Mouse (Mus musculus) embryonic facial prominence, embryonic 14.5 days (tissue): ENCODE measurements around the gene Adgrf3. TPM values are rescaled to one million over a fixed set of nuclear protein-coding genes. Genes with fewer than 3 reads are reported as not detected.
"Not testable (repeated sequence)": the region's sequence is repeated elsewhere in the genome, so short reads cannot be mapped to it uniquely, and the experiment has no call there.

Experiments used
- ATAC-seq: fragments of 200-750 bp; cut with Nextera tagmentation; 2 replicates; pipeline ENCODE4 v1.8.0; 2017; ENCODE audit warnings: low read depth, moderate number of reproducible peaks, moderate TSS enrichment
- DNase-seq: peaks from one replicate; pipeline ENCODE4 v3.0.0-alpha.2; 2015; ENCODE audit warnings: low spot score
- H3K27ac ChIP-seq: fragments of 300-500 bp; sonication (generic); replicated peaks from 2 replicates; pipeline ENCODE4 v1.5.1; 2014; ENCODE audit warnings: low read depth, mild to moderate bottlenecking, low read length, moderate library complexity
- H3K27me3 ChIP-seq: fragments of 300-500 bp; sonication (generic); replicated peaks from 2 replicates; pipeline ENCODE4 v1.6.1; 2014; ENCODE audit warnings: low read length; ENCODE audit not compliant: control insufficient read depth, insufficient read depth
- H3K36me3 ChIP-seq: fragments of 300-500 bp; sonication (generic); 2 replicates; pipeline ENCODE4 v1.6.1; 2014; ENCODE audit warnings: low read length, mixed read lengths; ENCODE audit not compliant: control insufficient read depth, insufficient read depth
- H3K4me1 ChIP-seq: fragments of 300-500 bp; sonication (generic); 2 replicates; pipeline ENCODE4 v1.6.1; 2014; ENCODE audit warnings: antibody characterized with exemption, low read length; ENCODE audit not compliant: control insufficient read depth, insufficient read depth
- H3K4me2 ChIP-seq: fragments of 300-500 bp; sonication (generic); 2 replicates; pipeline ENCODE4 v1.6.1; 2014; ENCODE audit warnings: low read depth, mild to moderate bottlenecking, low read length, moderate library complexity, mixed read lengths
- H3K4me3 ChIP-seq: fragments of 300-500 bp; sonication (generic); 2 replicates; pipeline ENCODE4 v1.5.1; 2014; ENCODE audit warnings: low read depth, mild to moderate bottlenecking, low read length
- H3K9ac ChIP-seq: fragments of 300-500 bp; sonication (generic); 2 replicates; pipeline ENCODE4 v1.6.1; 2014; ENCODE audit warnings: low read depth, mild to moderate bottlenecking, low read length, moderate library complexity, mixed read lengths
- H3K9me3 ChIP-seq: fragments of 300-500 bp; sonication (generic); 2 replicates; pipeline ENCODE4 v1.6.1; 2016; ENCODE audit warnings: low read length; ENCODE audit not compliant: control insufficient read depth
- WGBS: fragments of 180-500 bp; shearing (Covaris S2); extraction: QIAGEN DNeasy Blood & Tissue Kit; methylation state at CpG from one replicate; pipeline ENCODE4 v1.1.7; 2014; 5-methylcytosine and 5-hydroxymethylcytosine counted together
- polyA plus RNA-seq: library from polyadenylated mRNA; unstranded; fragments of >200 nt; fragmentation: Nextera tagmentation; extraction: Ambion mirVana; gene quantifications from 2 replicates; pipeline ENCODE4 v1.2.1, GENCODE M21; 2014

The Adgrf3 gene
- polyA plus RNA-seq, 1 experiment from 2014 or later, result 0.10 TPM

GRCm38 (mm10) chr5:30210758-30211157 is 5.2 kb upstream of the Adgrf3 start:
- ATAC-seq, H3K9me3 ChIP-seq, H3K27ac ChIP-seq, DNase-seq, H3K9ac ChIP-seq, H3K27me3 ChIP-seq, H3K4me2 ChIP-seq, H3K4me1 ChIP-seq, H3K4me3 ChIP-seq, H3K36me3 ChIP-seq: not testable (repeated sequence)
- 91% methylated on average over 5 of the region's 5 CpGs for WGBS

- ATAC-seq, result no peak
- H3K9me3 ChIP-seq, result no peaks in the 10 kb centered on the region
- H3K27ac ChIP-seq, result no peak overlapping the region
- H3K4me3 ChIP-seq, result no peak overlapping the region
- H3K4me1 ChIP-seq, result no peaks in the 10 kb centered on the region
- DNase-seq, result no peak
- no peaks in the 10 kb centered on the region for H3K27me3 ChIP-seq
- H3K9ac ChIP-seq, result no peak overlapping the region
- 63% methylated on average over 6 of the region's 6 CpGs for whole genome bisulfite sequencing
- no peaks in the 10 kb centered on the region for H3K36me3 ChIP-seq
- no peak overlapping the region for H3K4me2 ChIP-seq
Observed at GRCm38 (mm10) chr5:30207276-30207675, 1.8 kb upstream of the Adgrf3 start.

- Histone ChIP-seq H3K4me3 (no peak overlapping the region), H3K9me3 (no peaks in the 10 kb centered on the region), H3K4me1 (no peaks in the 10 kb centered on the region), H3K27me3 (no peaks in the 10 kb centered on the region), H3K27ac (no peak overlapping the region), H3K9ac (no peak overlapping the region), H3K4me2 (no peak overlapping the region), H3K36me3 (no peaks in the 10 kb centered on the region)
- no peak for ATAC-seq
- 69% methylated on average over 3 of the region's 3 CpGs for WGBS
- DNase-seq, result no peak
Observed at GRCm38 (mm10) chr5:30205034-30205433, 488 bp downstream of the Adgrf3 start.

GRCm38 (mm10) chr5:30204441-30204840 is 1.1 kb downstream of the Adgrf3 start:
- DNase-seq, result no peak
- Histone ChIP-seq H3K9ac (no peak overlapping the region), H3K4me3 (no peak overlapping the region), H3K9me3 (no peaks in the 10 kb centered on the region), H3K27ac (no peak overlapping the region), H3K36me3 (no peaks in the 10 kb centered on the region), H3K4me1 (no peaks in the 10 kb centered on the region), H3K27me3 (no peaks in the 10 kb centered on the region), H3K4me2 (no peak overlapping the region)
- no peak for ATAC-seq
- 56% methylated on average over 1 of the region's 1 CpGs for WGBS

GRCm38 (mm10) chr5:30203216-30203885 is 2.2 kb downstream of the Adgrf3 start:
- 79% methylated on average over 10 of the region's 10 CpGs for WGBS
- H3K27ac ChIP-seq, result no peak overlapping the region

GRCm38 (mm10) chr5:30202221-30202620 is 3.3 kb downstream of the Adgrf3 start:
- Histone ChIP-seq H3K4me1 (no peaks in the 10 kb centered on the region), H3K4me2 (no peak overlapping the region), H3K9ac (no peak overlapping the region), H3K27ac (no peak overlapping the region), H3K36me3 (no peaks in the 10 kb centered on the region), H3K4me3 (no peak overlapping the region), H3K27me3 (no peaks in the 10 kb centered on the region), H3K9me3 (no peaks in the 10 kb centered on the region)
- no peak for ATAC-seq
- no peak for DNase-seq
- WGBS, result 83% methylated on average over 7 of the region's 7 CpGs

More at GRCm38 (mm10) chr5:30203216-30203885, 2.2 kb downstream of the Adgrf3 start:
- Histone ChIP-seq H3K27me3 (no peaks in the 10 kb centered on the region), H3K9ac (no peak overlapping the region), H3K4me1 (no peaks in the 10 kb centered on the region), H3K36me3 (no peaks in the 10 kb centered on the region), H3K4me2 (no peak overlapping the region), H3K4me3 (no peak overlapping the region), H3K9me3 (no peaks in the 10 kb centered on the region)
- ATAC-seq (no peak), DNase-seq (no peak)

- 46% methylated on average over 5 of the region's 5 CpGs for WGBS
- Histone ChIP-seq H3K9ac (no peak overlapping the region), H3K4me2 (no peak overlapping the region), H3K9me3 (no peaks in the 10 kb centered on the region), H3K27me3 (no peaks in the 10 kb centered on the region), H3K4me3 (no peak overlapping the region), H3K4me1 (no peaks in the 10 kb centered on the region), H3K27ac (no peak overlapping the region), H3K36me3 (no peaks in the 10 kb centered on the region)
- ATAC-seq (peak; percentile 62; the same call in 1 of the 2 replicates), DNase-seq (peak; percentile 61)
Observed at GRCm38 (mm10) chr5:30201521-30201920, 4.0 kb downstream of the Adgrf3 start.

GRCm38 (mm10) chr5:30198257-30198656 is 7.3 kb downstream of the Adgrf3 start:
- no peaks in the 10 kb centered on the region for H3K4me1 ChIP-seq
- no peak for DNase-seq
- no peaks in the 10 kb centered on the region for H3K27me3 ChIP-seq
- 70% methylated on average over 7 of the region's 7 CpGs for WGBS
- no peak for ATAC-seq
- H3K9ac ChIP-seq, result no peak overlapping the region
- no peaks in the 10 kb centered on the region for H3K36me3 ChIP-seq
- no peaks in the 10 kb centered on the region for H3K9me3 ChIP-seq
- H3K4me2 ChIP-seq, result no peak overlapping the region
- H3K27ac ChIP-seq, result no peak overlapping the region
- H3K4me3 ChIP-seq, result no peak overlapping the region

GRCm38 (mm10) chr5:30195340-30195739 is 10.2 kb downstream of the Adgrf3 start:
- Histone ChIP-seq H3K27me3 (no peaks in the 10 kb centered on the region), H3K4me1 (no peaks in the 10 kb centered on the region), H3K4me2 (no peak overlapping the region), H3K36me3 (peaks cover 4% of the 10 kb centered on the region; the same call in 1 of the 2 replicates), H3K4me3 (no peak overlapping the region), H3K27ac (no peak overlapping the region), H3K9ac (no peak overlapping the region), H3K9me3 (no peaks in the 10 kb centered on the region)
- 88% methylated on average over 5 of the region's 5 CpGs for WGBS
- no peak for DNase-seq
- ATAC-seq, result no peak
